Mouse (Mus musculus): ENCODE measurements around the gene Slc11a1.

GRCm38 (mm10) chr1:74401015-74401702 is 26.2 kb downstream of the Slc11a1 start:
- TF ChIP-seq CTCF (IDR thresholded peaks at IDR 0.05; ENCODE audit: borderline replicate concordance, insufficient read depth, low read length) = no peak
- TF ChIP-seq POLR2A (IDR thresholded peaks at IDR 0.05; ENCODE audit: low read depth, low read length) = no peak

Measured in embryonic fibroblast, embryonic 13.5 days (primary cell).